Mouse (Mus musculus): ENCODE data around the gene Foxk1. TPM values are rescaled to one million over a fixed set of nuclear protein-coding genes. Genes with fewer than 3 reads are reported as not detected.

Gene Foxk1
- polyA plus RNA-seq, 1 experiment from 2014 or later: 3.7 TPM

DNA sequence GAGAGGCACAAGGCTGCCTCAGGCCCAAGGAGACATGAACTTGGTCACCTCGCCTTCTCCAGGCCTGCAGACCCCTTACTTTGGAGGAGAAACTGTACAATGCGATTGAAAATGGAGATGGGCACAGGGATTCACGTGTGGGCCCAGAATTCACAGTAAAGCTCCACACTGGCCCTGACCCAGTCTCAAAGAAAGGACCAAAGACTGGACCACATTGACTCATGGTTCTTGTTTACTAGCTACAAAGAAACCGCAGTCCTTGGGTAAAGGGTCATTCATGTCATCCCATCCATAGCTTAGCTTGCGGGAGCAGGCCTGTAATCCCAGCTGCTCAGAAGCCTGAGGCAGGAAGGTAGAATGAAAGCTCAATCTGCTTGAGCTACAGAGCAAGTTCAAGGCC lies 82.3 kb downstream of the Foxk1 start:
- Histone ChIP-seq H3K27ac (replicated peaks) (no peak overlapping the region), H3K4me3 (no peak overlapping the region), H3K27me3 (ENCODE audit: low read depth, poor library complexity, severe bottlenecking) (no peaks in the 10 kb centered on the region), H3K9me3 (replicated peaks) (no peaks in the 10 kb centered on the region), H3K4me1 (peaks cover 7% of the 10 kb centered on the region), H3K36me3 (no peaks in the 10 kb centered on the region)
- 88% methylated on average over 5 of the region's 5 CpGs for WGBS
- no peak for DNase-seq (ENCODE audit: low spot score)

- DNase-seq (ENCODE audit: low spot score): no peak
- H3K4me1 ChIP-seq: peaks cover 4% of the 10 kb centered on the region; the same call in 1 of the 2 replicates
- WGBS: 61% methylated on average over 9 of the region's 9 CpGs
- no peaks in the 10 kb centered on the region for H3K27me3 ChIP-seq (ENCODE audit: low read depth, poor library complexity, severe bottlenecking)
- no peaks in the 10 kb centered on the region for H3K9me3 ChIP-seq (replicated peaks)
- H3K36me3 ChIP-seq: no peaks in the 10 kb centered on the region
- H3K4me3 ChIP-seq: no peak overlapping the region
- H3K27ac ChIP-seq (replicated peaks): peak overlapping the region; percentile 14; the same call in 1 of the 2 replicates
Observed at GRCm38 (mm10) chr5:142486654-142487053, 85.4 kb downstream of the Foxk1 start.

DNA sequence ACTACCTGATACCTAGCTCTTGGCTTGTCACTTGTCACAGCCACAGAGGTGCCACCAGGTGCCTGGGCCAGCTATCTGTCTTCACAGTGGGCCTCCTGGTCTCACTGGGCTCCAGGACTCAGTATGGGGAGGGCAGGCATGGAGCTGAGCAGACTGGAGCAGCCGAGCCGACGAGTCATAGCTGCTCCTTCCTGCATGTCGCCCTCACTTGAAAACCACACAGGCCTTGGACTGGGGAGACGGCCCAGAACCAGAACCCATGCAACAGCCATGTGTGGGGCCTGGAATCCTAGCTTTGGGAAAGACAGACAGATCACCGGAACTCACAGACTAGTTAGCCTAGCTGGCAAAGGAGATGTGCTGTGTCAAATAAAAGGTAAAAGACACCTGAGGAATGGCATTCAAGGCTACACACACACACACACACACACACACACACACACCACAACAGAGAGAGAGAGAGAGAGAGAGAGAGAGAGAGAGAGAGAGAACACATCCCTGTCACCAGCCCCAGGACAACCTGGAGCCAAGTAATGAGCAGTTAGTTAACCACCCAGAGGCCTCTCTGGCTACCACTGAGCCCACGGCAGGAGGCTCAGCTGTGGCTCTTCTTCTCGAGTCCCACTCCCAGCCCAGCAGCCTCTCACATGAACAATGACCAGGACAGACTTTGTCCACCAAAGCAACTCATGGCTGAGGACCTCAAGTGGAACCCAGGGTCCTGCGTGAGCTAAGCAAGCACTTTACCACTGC lies 88.8 kb downstream of the Foxk1 start:
- DNase-seq (ENCODE audit: low spot score): no peak
- Histone ChIP-seq H3K27ac (replicated peaks) (no peak overlapping the region), H3K9me3 (replicated peaks) (no peaks in the 10 kb centered on the region), H3K27me3 (ENCODE audit: low read depth, poor library complexity, severe bottlenecking) (no peaks in the 10 kb centered on the region; the same call in 1 of the 2 replicates), H3K4me1 (peaks cover 4% of the 10 kb centered on the region; the same call in 1 of the 2 replicates), H3K36me3 (no peaks in the 10 kb centered on the region), H3K4me3 (no peak overlapping the region)
- WGBS: 77% methylated on average over 9 of the region's 9 CpGs

DNA sequence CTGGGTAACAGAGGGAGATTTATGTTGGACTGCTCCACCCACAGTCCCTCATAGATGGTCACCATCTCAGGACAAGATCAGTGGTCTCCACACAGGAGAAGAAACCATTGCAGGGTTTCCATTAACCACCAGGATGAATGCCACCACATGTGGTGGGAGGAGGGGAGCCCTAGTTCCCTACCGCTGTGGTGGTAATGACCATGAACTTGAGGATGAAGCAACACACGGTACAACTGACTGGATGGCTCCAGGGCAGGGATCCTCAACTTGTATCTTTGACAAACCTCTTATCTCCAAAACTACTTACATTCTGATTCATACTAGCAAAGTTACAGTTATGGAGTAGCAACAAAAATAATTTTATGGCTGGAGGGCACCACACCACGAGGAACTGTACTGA lies 92.0 kb downstream of the Foxk1 start:
- Histone ChIP-seq H3K4me3 (no peak overlapping the region), H3K27me3 (ENCODE audit: low read depth, poor library complexity, severe bottlenecking) (no peaks in the 10 kb centered on the region; the same call in 1 of the 2 replicates), H3K9me3 (replicated peaks) (no peaks in the 10 kb centered on the region), H3K4me1 (no peaks in the 10 kb centered on the region), H3K36me3 (no peaks in the 10 kb centered on the region), H3K27ac (replicated peaks) (no peak overlapping the region)
- DNase-seq (ENCODE audit: low spot score): no peak
- WGBS: 89% methylated on average over 3 of the region's 3 CpGs

- no peak overlapping the region for H3K27ac ChIP-seq (replicated peaks)
- DNase-seq (ENCODE audit: low spot score): no peak
- H3K27me3 ChIP-seq (ENCODE audit: low read depth, poor library complexity, severe bottlenecking): no peaks in the 10 kb centered on the region; the same call in 1 of the 2 replicates
- no peaks in the 10 kb centered on the region for H3K36me3 ChIP-seq
- no peaks in the 10 kb centered on the region for H3K9me3 ChIP-seq (replicated peaks)
- H3K4me1 ChIP-seq: peaks cover 7% of the 10 kb centered on the region
- WGBS: 71% methylated on average over 14 of the region's 14 CpGs
- no peak overlapping the region for H3K4me3 ChIP-seq
Observed at GRCm38 (mm10) chr5:142495321-142496096, 94.2 kb downstream of the Foxk1 start.

GRCm38 (mm10) chr5:142498964-142499363 lies 97.7 kb downstream of the Foxk1 start:
- Histone ChIP-seq H3K4me3 (no peak overlapping the region), H3K9me3 (replicated peaks) (no peaks in the 10 kb centered on the region), H3K27ac (replicated peaks) (no peak overlapping the region), H3K27me3 (ENCODE audit: low read depth, poor library complexity, severe bottlenecking) (no peaks in the 10 kb centered on the region; the same call in 1 of the 2 replicates), H3K36me3 (no peaks in the 10 kb centered on the region), H3K4me1 (peaks cover 18% of the 10 kb centered on the region)
- DNase-seq (ENCODE audit: low spot score): peak; percentile 47
- 27% methylated on average over 3 of the region's 3 CpGs for WGBS

DNA sequence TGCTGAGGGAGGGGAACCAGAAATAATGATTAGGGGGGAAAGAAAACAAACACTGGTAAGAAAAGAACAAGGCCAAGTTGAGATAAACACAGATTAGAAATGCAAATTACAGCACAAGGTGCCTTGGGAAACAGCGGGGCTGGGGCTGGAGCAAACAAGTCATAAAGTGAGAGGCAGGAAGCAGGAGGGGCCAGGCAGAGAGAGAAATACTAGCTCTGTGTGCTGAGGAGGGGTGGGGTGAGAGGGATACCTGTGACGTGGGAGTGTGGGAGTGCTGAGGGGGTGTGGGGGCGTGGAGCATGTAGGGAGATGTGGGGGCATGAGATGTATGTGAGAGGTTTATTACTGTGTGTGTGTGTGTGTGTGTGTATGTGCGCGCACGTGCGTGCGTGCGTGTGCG lies 99.6 kb downstream of the Foxk1 start:
- no peaks in the 10 kb centered on the region for H3K36me3 ChIP-seq
- no peak overlapping the region for H3K4me3 ChIP-seq
- DNase-seq (ENCODE audit: low spot score): no peak
- WGBS: 84% methylated on average over 10 of the region's 10 CpGs
- H3K4me1 ChIP-seq: peaks cover 18% of the 10 kb centered on the region
- H3K9me3 ChIP-seq (replicated peaks): no peaks in the 10 kb centered on the region
- no peak overlapping the region for H3K27ac ChIP-seq (replicated peaks)
- no peaks in the 10 kb centered on the region for H3K27me3 ChIP-seq (ENCODE audit: low read depth, poor library complexity, severe bottlenecking)

GRCm38 (mm10) chr5:142502414-142502813 lies 101.1 kb downstream of the Foxk1 start:
- Histone ChIP-seq H3K4me1 (peaks cover 18% of the 10 kb centered on the region), H3K27me3 (ENCODE audit: low read depth, poor library complexity, severe bottlenecking) (no peaks in the 10 kb centered on the region; the same call in 1 of the 2 replicates), H3K36me3 (no peaks in the 10 kb centered on the region), H3K9me3 (replicated peaks) (no peaks in the 10 kb centered on the region), H3K27ac (replicated peaks) (no peak overlapping the region), H3K4me3 (no peak overlapping the region)
- 14% methylated on average over 3 of the region's 3 CpGs for WGBS
- peak; percentile 79 for DNase-seq (ENCODE audit: low spot score)

GRCm38 (mm10) chr5:142504175-142504574 lies 102.9 kb downstream of the Foxk1 start:
- 73% methylated on average over 3 of the region's 3 CpGs for WGBS
- DNase-seq (ENCODE audit: low spot score): no peak
- Histone ChIP-seq H3K36me3 (no peaks in the 10 kb centered on the region), H3K27me3 (ENCODE audit: low read depth, poor library complexity, severe bottlenecking) (peaks cover 4% of the 10 kb centered on the region; the same call in 1 of the 2 replicates), H3K9me3 (replicated peaks) (no peaks in the 10 kb centered on the region), H3K4me1 (peaks cover 19% of the 10 kb centered on the region), H3K4me3 (no peak overlapping the region), H3K27ac (replicated peaks) (no peak overlapping the region)

GRCm38 (mm10) chr5:142505695-142506423 lies 104.6 kb downstream of the Foxk1 start:
- Histone ChIP-seq H3K4me3 (no peak overlapping the region), H3K36me3 (no peaks in the 10 kb centered on the region), H3K9me3 (replicated peaks) (no peaks in the 10 kb centered on the region), H3K4me1 (peaks cover 25% of the 10 kb centered on the region), H3K27ac (replicated peaks) (no peak overlapping the region), H3K27me3 (ENCODE audit: low read depth, poor library complexity, severe bottlenecking) (peaks cover 15% of the 10 kb centered on the region)
- 71% methylated on average over 3 of the region's 3 CpGs for WGBS
- DNase-seq (ENCODE audit: low spot score): no peak

DNA sequence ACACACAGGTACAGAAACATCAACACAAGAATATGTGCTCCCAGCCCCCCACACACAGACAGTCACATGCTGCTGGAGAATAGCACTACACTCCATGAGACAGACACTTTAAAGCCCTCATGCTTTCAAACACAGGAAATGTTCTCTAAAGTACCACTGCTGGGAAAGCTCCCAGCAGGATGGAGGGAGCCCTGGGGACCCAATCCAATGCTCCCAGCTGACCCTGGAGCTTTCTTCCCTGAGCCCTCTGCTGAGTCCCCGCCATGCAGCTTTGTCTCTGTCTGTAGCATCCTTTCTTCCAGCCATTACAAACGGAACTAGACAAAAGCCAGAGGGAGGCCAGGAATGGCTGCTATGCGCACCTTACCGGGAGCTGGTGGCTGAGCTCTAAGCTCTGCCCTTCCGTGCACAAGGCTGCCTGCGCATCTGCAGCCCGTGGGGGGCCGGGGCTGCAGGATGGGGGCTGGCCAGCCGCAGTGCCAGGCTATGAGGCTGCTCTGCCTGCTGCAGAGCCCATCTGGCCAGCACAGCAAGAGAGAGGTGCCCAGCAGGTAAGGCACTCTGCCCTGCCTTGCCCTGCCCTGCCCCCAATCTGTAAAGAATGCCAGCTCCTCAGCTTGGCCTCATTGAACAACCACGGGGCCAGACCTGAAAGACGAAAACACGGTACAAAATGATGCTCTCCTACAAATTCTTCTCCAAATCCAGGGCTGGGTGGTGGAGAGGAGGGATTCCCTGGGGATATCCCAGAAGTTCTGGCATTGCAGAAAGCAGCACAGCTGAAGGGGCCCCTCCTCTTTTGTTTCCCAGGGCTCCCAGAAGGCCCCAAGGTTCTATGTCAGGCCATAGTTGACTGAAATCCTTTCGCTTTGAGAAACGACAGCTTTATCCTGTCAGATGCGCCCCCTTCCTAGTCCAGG lies 108.1 kb downstream of the Foxk1 start:
- DNase-seq (ENCODE audit: low spot score): no peak
- Histone ChIP-seq H3K4me1 (peaks cover 15% of the 10 kb centered on the region), H3K27ac (replicated peaks) (peak overlapping the region; percentile 74), H3K9me3 (replicated peaks) (no peaks in the 10 kb centered on the region), H3K36me3 (no peaks in the 10 kb centered on the region), H3K4me3 (peak overlapping the region; percentile 36), H3K27me3 (ENCODE audit: low read depth, poor library complexity, severe bottlenecking) (peaks cover 15% of the 10 kb centered on the region)
- WGBS: 11% methylated on average over 15 of the region's 15 CpGs

DNA sequence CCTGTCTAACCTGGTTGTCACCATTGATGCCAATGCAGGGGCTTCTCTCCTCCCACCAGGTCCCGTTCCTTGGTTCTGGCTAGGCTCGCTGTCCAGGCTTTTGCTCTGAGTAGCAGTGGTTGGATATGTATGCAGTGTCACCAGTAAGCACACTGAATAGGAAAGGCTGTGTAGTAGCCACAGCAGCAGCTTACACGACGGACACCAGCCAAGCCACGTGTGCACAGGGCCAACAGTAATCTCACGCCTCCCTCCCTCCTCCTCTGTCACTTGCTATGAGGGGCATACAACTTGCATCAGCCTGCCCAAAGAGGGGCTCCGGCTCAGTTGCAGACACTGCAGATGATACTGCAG lies 108.7 kb downstream of the Foxk1 start:
- no peaks in the 10 kb centered on the region for H3K9me3 ChIP-seq (replicated peaks)
- H3K27ac ChIP-seq (replicated peaks): peak overlapping the region; percentile 74
- H3K4me3 ChIP-seq: no peak overlapping the region
- DNase-seq (ENCODE audit: low spot score): no peak
- H3K27me3 ChIP-seq (ENCODE audit: low read depth, poor library complexity, severe bottlenecking): peaks cover 15% of the 10 kb centered on the region
- WGBS: 54% methylated on average over 7 of the region's 7 CpGs
- peaks cover 15% of the 10 kb centered on the region for H3K4me1 ChIP-seq
- H3K36me3 ChIP-seq: no peaks in the 10 kb centered on the region
